Mouse (Mus musculus): ENCODE results near the gene Myo18b. TPM values are rescaled to one million over a fixed set of nuclear protein-coding genes. Genes with fewer than 3 reads are reported as not detected.

The Myo18b gene
- polyA plus RNA-seq, 1 experiment, result 0.90 TPM

DNA sequence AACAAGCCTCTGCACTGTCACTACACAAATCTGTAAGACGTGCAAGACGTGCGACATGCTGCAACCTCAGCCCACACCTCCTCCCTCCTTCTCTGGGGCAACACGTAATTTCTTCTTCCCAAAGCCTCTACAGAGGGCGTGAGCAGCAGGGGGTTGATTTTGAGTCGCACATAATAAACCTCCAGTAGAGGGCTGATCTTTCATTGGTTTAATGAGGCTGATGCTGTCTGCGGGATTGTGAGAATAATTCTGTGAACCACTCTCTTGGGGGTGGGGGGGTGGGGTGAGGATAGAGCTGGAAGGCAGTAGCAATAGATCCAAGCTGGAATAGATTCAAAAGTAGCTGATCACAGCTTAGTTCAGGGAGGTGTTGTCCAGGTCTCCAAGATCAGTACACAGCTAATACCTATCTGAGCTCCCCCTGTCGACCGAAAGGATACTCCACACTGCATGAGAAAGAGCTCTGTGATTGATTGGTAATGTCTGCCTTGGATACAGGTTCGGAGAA, 235.2 kb downstream of the Myo18b start:
- H3K4me3 ChIP-seq (replicated peaks; ENCODE audit: control insufficient read depth, low read depth, low read length), result no peak overlapping the region
- 38% methylated on average over 10 of the region's 10 CpGs for WGBS
- TF ChIP-seq POLR2A (IDR thresholded peaks at IDR 0.05; ENCODE audit: borderline replicate concordance, control insufficient read depth, low read depth, low read length), result no peak
- no peak for TF ChIP-seq CTCF (IDR thresholded peaks at IDR 0.05; ENCODE audit: control insufficient read depth, insufficient read depth, low read length)
- no peak overlapping the region for H3K27ac ChIP-seq (ENCODE audit: control insufficient read depth, insufficient read depth, low read depth, low read length, poor library complexity)
- no peaks in the 10 kb centered on the region for H3K4me1 ChIP-seq (ENCODE audit: control insufficient read depth, insufficient read depth, low read length)

DNA sequence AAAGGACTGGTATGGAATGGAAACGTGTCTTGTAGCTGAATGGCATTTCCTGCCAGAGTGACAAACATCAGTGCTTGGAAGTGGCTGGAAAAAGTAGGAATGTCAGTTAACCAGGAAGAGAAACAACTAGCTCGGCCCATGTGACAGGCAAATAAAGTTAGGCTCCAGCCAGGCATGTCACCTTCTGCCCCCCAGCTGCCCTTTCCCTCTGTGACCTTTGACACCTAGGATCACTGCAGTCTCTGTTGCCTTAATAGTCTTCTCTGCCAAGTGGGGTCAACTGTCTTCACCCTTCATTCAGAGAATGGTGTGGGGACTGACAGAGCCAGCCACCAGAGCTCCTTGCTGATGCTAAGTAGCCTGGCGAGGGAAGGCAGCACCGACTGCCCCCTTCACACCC, 236.9 kb downstream of the Myo18b start:
- TF ChIP-seq POLR2A (IDR thresholded peaks at IDR 0.05; ENCODE audit: borderline replicate concordance, control insufficient read depth, low read depth, low read length) (no peak), CTCF (IDR thresholded peaks at IDR 0.05; ENCODE audit: control insufficient read depth, insufficient read depth, low read length) (no peak)
- no peaks in the 10 kb centered on the region for H3K4me1 ChIP-seq (ENCODE audit: control insufficient read depth, insufficient read depth, low read length)
- WGBS, result 22% methylated on average over 4 of the region's 4 CpGs
- H3K27ac ChIP-seq (ENCODE audit: control insufficient read depth, insufficient read depth, low read depth, low read length, poor library complexity), result no peak overlapping the region
- H3K4me3 ChIP-seq (replicated peaks; ENCODE audit: control insufficient read depth, low read depth, low read length), result no peak overlapping the region

DNA sequence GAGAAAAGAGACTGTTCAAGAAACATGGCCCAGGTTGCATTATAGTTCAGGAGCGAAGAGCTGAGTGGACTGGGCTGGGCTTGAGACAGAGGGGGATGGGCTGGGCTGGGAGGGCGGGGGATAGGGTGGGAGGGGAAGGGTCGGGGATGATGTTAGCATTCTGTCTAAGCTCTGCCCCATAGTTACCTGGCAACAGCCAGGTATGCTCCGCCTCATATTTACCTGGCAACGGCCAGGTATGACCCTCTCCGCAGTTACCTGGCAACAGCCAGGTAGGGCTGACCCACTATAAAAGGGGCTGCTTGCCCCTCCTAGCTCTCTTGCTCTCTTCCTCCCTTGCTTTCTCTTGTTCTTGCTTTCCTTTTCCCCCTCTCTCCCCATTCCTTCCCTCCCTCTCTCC, 239.4 kb downstream of the Myo18b start:
- WGBS, result 11% methylated on average over 6 of the region's 6 CpGs
- no peak for TF ChIP-seq CTCF (IDR thresholded peaks at IDR 0.05; ENCODE audit: control insufficient read depth, insufficient read depth, low read length)
- no peak for TF ChIP-seq POLR2A (IDR thresholded peaks at IDR 0.05; ENCODE audit: borderline replicate concordance, control insufficient read depth, low read depth, low read length)
- H3K4me3 ChIP-seq (replicated peaks; ENCODE audit: control insufficient read depth, low read depth, low read length), result no peak overlapping the region
- no peak overlapping the region for H3K27ac ChIP-seq (ENCODE audit: control insufficient read depth, insufficient read depth, low read depth, low read length, poor library complexity)
- no peaks in the 10 kb centered on the region for H3K4me1 ChIP-seq (ENCODE audit: control insufficient read depth, insufficient read depth, low read length)

DNA sequence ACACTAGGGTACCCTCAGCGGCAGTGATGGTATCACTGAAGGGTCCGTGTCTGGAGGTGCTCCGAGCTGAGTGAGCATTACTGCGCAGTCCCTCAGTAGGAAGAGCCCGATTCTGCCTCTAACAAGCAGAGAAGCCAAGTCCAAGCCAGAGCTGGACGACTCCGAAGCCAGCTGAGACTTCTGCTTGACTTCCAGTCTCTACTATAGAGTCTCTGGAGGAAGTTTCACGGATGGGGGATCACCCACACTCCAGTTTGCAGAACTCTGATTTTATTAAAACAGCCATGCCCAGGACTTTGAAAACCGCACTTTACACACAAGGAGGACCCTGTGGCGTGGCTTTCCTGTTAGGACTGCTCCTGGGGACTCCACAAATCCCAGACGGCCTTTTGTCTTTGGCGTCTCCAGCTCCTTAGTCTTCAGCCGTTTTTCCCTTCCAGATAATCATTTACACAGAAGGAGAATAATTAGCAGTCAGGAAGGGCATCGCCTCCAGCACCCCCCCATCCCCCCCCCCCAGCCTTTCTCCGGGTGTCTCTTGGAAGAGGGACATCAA, 240.1 kb downstream of the Myo18b start:
- H3K4me1 ChIP-seq (ENCODE audit: control insufficient read depth, insufficient read depth, low read length), result no peaks in the 10 kb centered on the region
- TF ChIP-seq CTCF (IDR thresholded peaks at IDR 0.05; ENCODE audit: control insufficient read depth, insufficient read depth, low read length) (no peak), POLR2A (IDR thresholded peaks at IDR 0.05; ENCODE audit: borderline replicate concordance, control insufficient read depth, low read depth, low read length) (no peak)
- H3K4me3 ChIP-seq (replicated peaks; ENCODE audit: control insufficient read depth, low read depth, low read length), result no peak overlapping the region
- no peak overlapping the region for H3K27ac ChIP-seq (ENCODE audit: control insufficient read depth, insufficient read depth, low read depth, low read length, poor library complexity)
- WGBS, result 2% methylated on average over 15 of the region's 15 CpGs

GRCm38 (mm10) chr5:112655529-112655928, 240.6 kb downstream of the Myo18b start:
- TF ChIP-seq CTCF (IDR thresholded peaks at IDR 0.05; ENCODE audit: control insufficient read depth, insufficient read depth, low read length) (no peak), POLR2A (IDR thresholded peaks at IDR 0.05; ENCODE audit: borderline replicate concordance, control insufficient read depth, low read depth, low read length) (no peak)
- Histone ChIP-seq H3K27ac (ENCODE audit: control insufficient read depth, insufficient read depth, low read depth, low read length, poor library complexity) (no peak overlapping the region), H3K4me1 (ENCODE audit: control insufficient read depth, insufficient read depth, low read length) (no peaks in the 10 kb centered on the region), H3K4me3 (replicated peaks; ENCODE audit: control insufficient read depth, low read depth, low read length) (no peak overlapping the region)
- WGBS, result 9% methylated on average over 14 of the region's 14 CpGs

- Histone ChIP-seq H3K4me1 (ENCODE audit: control insufficient read depth, insufficient read depth, low read length) (no peaks in the 10 kb centered on the region), H3K4me3 (replicated peaks; ENCODE audit: control insufficient read depth, low read depth, low read length) (no peak overlapping the region), H3K27ac (ENCODE audit: control insufficient read depth, insufficient read depth, low read depth, low read length, poor library complexity) (no peak overlapping the region)
- WGBS, result 66% methylated on average over 4 of the region's 4 CpGs
- TF ChIP-seq POLR2A (IDR thresholded peaks at IDR 0.05; ENCODE audit: borderline replicate concordance, control insufficient read depth, low read depth, low read length) (no peak), CTCF (IDR thresholded peaks at IDR 0.05; ENCODE audit: control insufficient read depth, insufficient read depth, low read length) (no peak)
Measured at GRCm38 (mm10) chr5:112652036-112652435, 244.1 kb downstream of the Myo18b start.

DNA sequence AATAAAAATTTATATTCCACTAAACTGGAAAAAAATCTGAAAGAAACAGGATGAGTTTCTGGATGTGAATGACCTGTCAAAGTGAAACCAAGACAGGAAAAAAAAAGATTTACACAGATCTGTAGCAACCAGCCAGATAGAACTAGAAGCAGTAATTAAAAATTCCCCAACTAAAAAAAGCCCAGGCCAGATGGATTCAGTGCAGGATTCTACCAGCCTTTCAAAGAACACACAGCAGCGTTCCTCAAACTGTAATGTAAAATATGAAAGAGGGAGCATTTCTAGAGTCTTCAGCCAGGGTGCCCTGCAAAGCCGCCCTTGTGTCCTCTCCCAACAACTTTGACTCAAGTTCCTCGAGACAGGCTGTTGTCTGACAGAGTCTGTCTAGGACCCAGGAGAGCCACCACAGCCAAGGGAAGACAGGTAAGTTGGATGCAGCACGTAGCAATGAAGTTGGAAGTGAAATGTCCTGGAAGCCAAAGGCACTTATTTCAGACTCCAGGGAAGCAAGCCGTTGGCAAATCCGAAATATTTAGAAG, 246.9 kb downstream of the Myo18b start:
- no peak overlapping the region for H3K27ac ChIP-seq (ENCODE audit: control insufficient read depth, insufficient read depth, low read depth, low read length, poor library complexity)
- no peak overlapping the region for H3K4me3 ChIP-seq (replicated peaks; ENCODE audit: control insufficient read depth, low read depth, low read length)
- no peak for TF ChIP-seq POLR2A (IDR thresholded peaks at IDR 0.05; ENCODE audit: borderline replicate concordance, control insufficient read depth, low read depth, low read length)
- no peak for TF ChIP-seq CTCF (IDR thresholded peaks at IDR 0.05; ENCODE audit: control insufficient read depth, insufficient read depth, low read length)
- no peaks in the 10 kb centered on the region for H3K4me1 ChIP-seq (ENCODE audit: control insufficient read depth, insufficient read depth, low read length)
- 68% methylated on average over 6 of the region's 6 CpGs for WGBS

GRCm38 (mm10) chr5:112646871-112647270, 249.3 kb downstream of the Myo18b start:
- TF ChIP-seq POLR2A (IDR thresholded peaks at IDR 0.05; ENCODE audit: borderline replicate concordance, control insufficient read depth, low read depth, low read length), result no peak
- TF ChIP-seq CTCF (IDR thresholded peaks at IDR 0.05; ENCODE audit: control insufficient read depth, insufficient read depth, low read length), result no peak
- 80% methylated on average over 2 of the region's 2 CpGs for WGBS
- Histone ChIP-seq H3K4me3 (replicated peaks; ENCODE audit: control insufficient read depth, low read depth, low read length) (no peak overlapping the region), H3K27ac (ENCODE audit: control insufficient read depth, insufficient read depth, low read depth, low read length, poor library complexity) (no peak overlapping the region), H3K4me1 (ENCODE audit: control insufficient read depth, insufficient read depth, low read length) (peaks cover 1% of the 10 kb centered on the region; the same call in 1 of the 2 replicates)
